Mouse (Mus musculus): Measurements from ENCODE around the gene Rtraf. TPM values are rescaled to one million over a fixed set of nuclear protein-coding genes. Genes with fewer than 3 reads are reported as not detected.

Gene Rtraf
- polyA plus RNA-seq, 1 experiment = not detected

GRCm38 (mm10) chr14:19803623-19804022 is 20.0 kb downstream of the Rtraf start:
- no peaks in the 10 kb centered on the region for H3K4me1 ChIP-seq (ENCODE audit: control insufficient read depth, insufficient read depth, low read length)
- TF ChIP-seq POLR2A (IDR thresholded peaks at IDR 0.05; ENCODE audit: insufficient read depth, low read depth, low read length) = no peak
- no peak for TF ChIP-seq CTCF (IDR thresholded peaks at IDR 0.05; ENCODE audit: insufficient read depth, low read depth, low read length)
- H3K27ac ChIP-seq (ENCODE audit: insufficient read depth, low read depth, low read length) = no peak overlapping the region
- no peak overlapping the region for H3K4me3 ChIP-seq (ENCODE audit: insufficient read depth, low read depth, low read length)
- 67% methylated on average over 10 of the region's 10 CpGs for WGBS

GRCm38 (mm10) chr14:19803222-19803621 is 20.4 kb downstream of the Rtraf start:
- no peak overlapping the region for H3K4me3 ChIP-seq (ENCODE audit: insufficient read depth, low read depth, low read length)
- TF ChIP-seq CTCF (IDR thresholded peaks at IDR 0.05; ENCODE audit: insufficient read depth, low read depth, low read length) = no peak
- TF ChIP-seq POLR2A (IDR thresholded peaks at IDR 0.05; ENCODE audit: insufficient read depth, low read depth, low read length) = no peak
- H3K4me1 ChIP-seq (ENCODE audit: control insufficient read depth, insufficient read depth, low read length) = no peaks in the 10 kb centered on the region
- 67% methylated on average over 4 of the region's 4 CpGs for WGBS
- no peak overlapping the region for H3K27ac ChIP-seq (ENCODE audit: insufficient read depth, low read depth, low read length)

- Histone ChIP-seq H3K4me3 (ENCODE audit: insufficient read depth, low read depth, low read length) (no peak overlapping the region), H3K27ac (ENCODE audit: insufficient read depth, low read depth, low read length) (no peak overlapping the region), H3K4me1 (ENCODE audit: control insufficient read depth, insufficient read depth, low read length) (no peaks in the 10 kb centered on the region)
- 73% methylated on average over 8 of the region's 8 CpGs for WGBS
- TF ChIP-seq CTCF (IDR thresholded peaks at IDR 0.05; ENCODE audit: insufficient read depth, low read depth, low read length) = no peak
- no peak for TF ChIP-seq POLR2A (IDR thresholded peaks at IDR 0.05; ENCODE audit: insufficient read depth, low read depth, low read length)
These were observed 22.0 kb downstream of the Rtraf start for GRCm38 (mm10) chr14:19801474-19802215.

- Histone ChIP-seq H3K27ac (ENCODE audit: insufficient read depth, low read depth, low read length) (no peak overlapping the region), H3K4me1 (ENCODE audit: control insufficient read depth, insufficient read depth, low read length) (no peaks in the 10 kb centered on the region), H3K4me3 (ENCODE audit: insufficient read depth, low read depth, low read length) (no peak overlapping the region)
- WGBS = 51% methylated on average over 2 of the region's 2 CpGs
- no peak for TF ChIP-seq CTCF (IDR thresholded peaks at IDR 0.05; ENCODE audit: insufficient read depth, low read depth, low read length)
- TF ChIP-seq POLR2A (IDR thresholded peaks at IDR 0.05; ENCODE audit: insufficient read depth, low read depth, low read length) = no peak
These were observed 23.1 kb downstream of the Rtraf start for GRCm38 (mm10) chr14:19800485-19800884.

DNA sequence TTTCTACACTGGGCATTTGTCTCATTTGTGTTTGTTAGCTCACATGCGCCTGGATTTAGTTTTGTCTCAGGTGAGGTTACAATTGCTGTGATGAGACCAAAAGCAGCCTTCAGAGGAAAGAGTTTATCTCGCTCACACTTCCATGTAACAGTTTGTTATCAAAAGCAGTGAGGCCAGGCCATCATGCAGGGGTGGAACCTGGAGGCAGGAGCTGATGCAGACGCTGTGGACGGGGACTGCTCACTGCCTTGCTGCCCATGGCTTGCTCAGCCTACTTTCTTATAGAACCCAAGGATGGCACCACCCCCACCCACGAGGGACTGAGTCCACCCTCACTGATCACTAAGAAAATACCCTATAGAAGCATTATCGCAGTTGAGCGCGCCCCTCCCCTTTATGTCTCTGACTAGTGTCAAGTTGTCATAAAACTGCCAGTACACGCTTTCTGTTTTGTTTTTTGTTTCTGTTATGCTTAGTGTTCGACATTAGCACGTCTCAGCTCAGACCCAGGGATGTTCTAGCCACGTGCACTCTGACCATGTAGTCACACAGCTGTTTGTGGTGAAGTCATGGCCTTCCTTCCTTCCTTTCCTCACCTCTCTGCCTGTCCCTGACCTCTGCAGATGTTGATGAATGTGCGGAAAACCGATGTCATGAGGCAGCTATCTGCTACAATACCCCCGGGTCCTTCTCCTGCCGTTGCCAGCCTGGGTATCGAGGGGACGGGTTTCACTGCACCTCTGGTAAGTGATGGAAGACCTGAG is 26.9 kb downstream of the Rtraf start:
- TF ChIP-seq POLR2A (IDR thresholded peaks at IDR 0.05; ENCODE audit: insufficient read depth, low read depth, low read length) (no peak), CTCF (IDR thresholded peaks at IDR 0.05; ENCODE audit: insufficient read depth, low read depth, low read length) (no peak)
- H3K27ac ChIP-seq (ENCODE audit: insufficient read depth, low read depth, low read length) = no peak overlapping the region
- WGBS = 90% methylated on average over 18 of the region's 18 CpGs
- no peaks in the 10 kb centered on the region for H3K4me1 ChIP-seq (ENCODE audit: control insufficient read depth, insufficient read depth, low read length)
- no peak overlapping the region for H3K4me3 ChIP-seq (ENCODE audit: insufficient read depth, low read depth, low read length)

DNA sequence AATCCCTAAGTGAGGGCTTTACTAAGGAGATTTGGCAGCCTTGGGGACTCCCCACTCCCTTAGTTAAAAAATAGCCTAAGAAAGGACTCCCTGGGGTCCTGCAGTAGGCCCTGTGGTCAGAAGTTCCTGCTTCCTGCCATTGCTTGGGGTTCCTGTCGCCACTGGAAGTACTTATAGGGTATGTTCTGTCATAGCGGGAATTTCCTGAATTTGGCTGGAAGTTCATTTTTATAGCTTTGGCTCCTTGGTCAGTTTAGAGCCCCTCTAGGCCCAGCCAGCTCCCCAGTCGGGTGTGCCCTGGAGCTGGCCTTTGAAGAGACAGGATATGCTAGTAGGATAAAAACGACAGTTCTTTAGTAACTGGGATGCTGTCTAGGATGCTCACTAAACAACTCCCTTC is 28.7 kb downstream of the Rtraf start:
- Histone ChIP-seq H3K27ac (ENCODE audit: insufficient read depth, low read depth, low read length) (no peak overlapping the region), H3K4me1 (ENCODE audit: control insufficient read depth, insufficient read depth, low read length) (no peaks in the 10 kb centered on the region), H3K4me3 (ENCODE audit: insufficient read depth, low read depth, low read length) (no peak overlapping the region)
- 77% methylated on average over 4 of the region's 4 CpGs for WGBS
- TF ChIP-seq CTCF (IDR thresholded peaks at IDR 0.05; ENCODE audit: insufficient read depth, low read depth, low read length) = no peak
- no peak for TF ChIP-seq POLR2A (IDR thresholded peaks at IDR 0.05; ENCODE audit: insufficient read depth, low read depth, low read length)

- WGBS = 83% methylated on average over 1 of the region's 1 CpGs
- Histone ChIP-seq H3K4me1 (ENCODE audit: control insufficient read depth, insufficient read depth, low read length) (no peaks in the 10 kb centered on the region), H3K27ac (ENCODE audit: insufficient read depth, low read depth, low read length) (no peak overlapping the region), H3K4me3 (ENCODE audit: insufficient read depth, low read depth, low read length) (no peak overlapping the region)
- TF ChIP-seq CTCF (IDR thresholded peaks at IDR 0.05; ENCODE audit: insufficient read depth, low read depth, low read length) = no peak
These were observed 35.2 kb downstream of the Rtraf start for GRCm38 (mm10) chr14:19788443-19788842.

DNA sequence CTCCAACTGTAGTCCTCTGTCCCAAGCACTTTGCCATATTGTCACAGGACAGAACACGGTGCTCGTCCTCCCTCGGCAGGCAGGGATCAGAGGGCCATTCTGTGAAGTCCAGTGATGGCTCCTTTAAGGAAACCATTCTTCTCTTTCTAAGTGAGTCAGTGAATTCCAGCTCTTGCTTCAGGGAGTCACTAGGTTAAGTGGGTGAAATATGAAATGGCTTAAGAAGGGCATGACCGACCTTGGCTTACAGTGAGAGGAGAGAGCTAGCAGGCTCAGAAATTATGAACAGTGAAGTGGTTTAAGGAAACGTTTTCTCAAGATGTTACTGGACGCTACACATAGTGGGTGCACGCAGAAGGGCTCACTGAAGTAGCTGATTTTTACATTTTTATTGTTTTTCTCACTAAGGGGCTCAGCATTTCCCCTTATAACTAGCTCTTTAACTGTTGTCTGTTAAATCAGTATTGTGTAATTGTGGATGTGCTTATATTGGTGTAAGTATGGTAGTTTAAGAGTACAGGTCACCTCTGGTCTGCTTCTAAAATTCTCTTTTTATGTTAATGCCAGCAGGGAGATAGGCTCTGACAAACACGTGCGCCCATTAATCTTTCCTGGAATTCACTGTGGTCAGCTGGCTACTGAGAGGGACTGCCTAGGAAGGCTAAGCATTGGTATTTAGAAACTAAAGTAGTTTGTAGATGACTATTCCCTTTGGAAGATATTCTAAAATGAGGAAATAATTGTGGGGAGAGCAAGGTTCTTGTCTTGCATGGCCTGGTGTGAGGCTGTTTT is 37.6 kb downstream of the Rtraf start:
- no peak for TF ChIP-seq POLR2A (IDR thresholded peaks at IDR 0.05; ENCODE audit: insufficient read depth, low read depth, low read length)
- WGBS = 88% methylated on average over 9 of the region's 9 CpGs
- Histone ChIP-seq H3K27ac (ENCODE audit: insufficient read depth, low read depth, low read length) (no peak overlapping the region), H3K4me3 (ENCODE audit: insufficient read depth, low read depth, low read length) (no peak overlapping the region), H3K4me1 (ENCODE audit: control insufficient read depth, insufficient read depth, low read length) (no peaks in the 10 kb centered on the region)

GRCm38 (mm10) chr14:19777945-19778344 is 45.7 kb downstream of the Rtraf start:
- no peak overlapping the region for H3K27ac ChIP-seq (ENCODE audit: insufficient read depth, low read depth, low read length)
- H3K4me3 ChIP-seq (ENCODE audit: insufficient read depth, low read depth, low read length) = no peak overlapping the region
- WGBS = 90% methylated on average over 13 of the region's 13 CpGs
- TF ChIP-seq POLR2A (IDR thresholded peaks at IDR 0.05; ENCODE audit: insufficient read depth, low read depth, low read length) (no peak), CTCF (IDR thresholded peaks at IDR 0.05; ENCODE audit: insufficient read depth, low read depth, low read length) (no peak)
- no peaks in the 10 kb centered on the region for H3K4me1 ChIP-seq (ENCODE audit: control insufficient read depth, insufficient read depth, low read length)

Measured in olfactory bulb, adult 2 months (tissue).